In the genomic region with DNA sequence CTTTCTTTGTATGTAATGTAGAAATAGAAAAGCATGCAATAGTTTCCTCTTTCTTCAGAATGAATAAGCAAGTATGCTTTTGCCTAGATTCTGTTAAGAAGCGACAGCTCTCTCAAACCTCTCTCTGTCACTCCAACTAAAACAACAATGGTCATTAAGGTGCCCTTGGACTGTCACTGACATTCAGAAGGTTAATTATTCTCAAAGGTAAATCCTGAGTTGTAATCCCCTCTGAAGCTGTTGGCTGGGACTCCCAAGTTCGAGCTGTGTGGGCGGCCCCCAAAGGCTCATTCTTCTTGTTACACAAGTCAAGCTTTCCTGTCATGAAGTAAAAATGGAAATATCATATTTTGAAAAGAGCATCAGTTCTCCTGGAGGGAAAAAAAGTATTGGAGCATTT, we compare ENCODE assay signal across 24 mouse cellular contexts.
DNase-seq lines count a peak whose midpoint lies in the region; ATAC-seq and TF ChIP-seq lines count a peak whose summit lies in the region.
"Had no signal": no experiment of that assay in that cellular context is flagged by ENCODE, and none has a peak within 500 bp of the region (broad histone marks: within the 10 kb centered on the region; RNA-seq: fewer than 3 reads in every experiment).

No protein-coding gene starts in this region.

- no peak overlapping the region for H3K4me3 ChIP-seq in heart, embryonic 10.5 days
- no peak overlapping the region for H3K4me3 ChIP-seq in liver, embryonic 14.5 days (ENCODE audit: insufficient read depth in 1 of 2, low read depth in 2 of 2, low read length in 2 of 2)
- H3K4me3 ChIP-seq in liver, embryonic 12.5 days = no peak overlapping the region
- H3K4me3 ChIP-seq in limb, embryonic 11.5 days (ENCODE audit: low read depth, low read length) = no peak overlapping the region
- H3K4me3 ChIP-seq in liver, postnatal 0 days (ENCODE audit: low read depth, low read length) = no peak overlapping the region
- H3K4me3 ChIP-seq: embryonic facial prominence, embryonic 15.5 days; erythroblast, embryonic 14.5 days; heart, embryonic 15.5 days; hindbrain, embryonic 10.5 days had no signal

- WGBS in heart, embryonic 10.5 days = 80% methylated on average over 3 of the region's 3 CpGs
- 60% methylated on average over 3 of the region's 3 CpGs for WGBS in liver, embryonic 14.5 days (ENCODE audit: insufficient replicate concordance)
- 70% methylated on average over 3 of the region's 3 CpGs for WGBS in liver, embryonic 12.5 days (ENCODE audit: insufficient replicate concordance)
- 47% methylated on average over 3 of the region's 3 CpGs for WGBS in limb, embryonic 11.5 days
- WGBS in liver, postnatal 0 days (ENCODE audit: insufficient replicate concordance) = 54% methylated on average over 3 of the region's 3 CpGs

- no peak for ATAC-seq in liver, embryonic 14.5 days (ENCODE audit: insufficient read depth)
- ATAC-seq in liver, embryonic 12.5 days = no peak
- no peak for ATAC-seq in limb, embryonic 11.5 days (ENCODE audit: insufficient number of reproducible peaks, low FRiP score, low TSS enrichment, low read depth)
- ATAC-seq in liver, postnatal 0 days = peak; percentile 64
- ATAC-seq: activated CD4-positive, CD25-positive, alpha-beta regulatory T cell, adult 4 months; forebrain, embryonic 16.5 days; Patski had no signal

- no peak overlapping the region for H3K27ac ChIP-seq in heart, embryonic 10.5 days
- no peak overlapping the region for H3K27ac ChIP-seq in liver, embryonic 14.5 days
- H3K27ac ChIP-seq in liver, embryonic 12.5 days = no peak overlapping the region
- H3K27ac ChIP-seq in limb, embryonic 11.5 days (replicated peaks; ENCODE audit: low read depth, low read length) = no peak overlapping the region
- H3K27ac ChIP-seq in liver, postnatal 0 days (ENCODE audit: low read depth) = peak overlapping the region; percentile 53
- H3K27ac ChIP-seq: embryonic facial prominence, embryonic 15.5 days; heart, embryonic 15.5 days; hindbrain, embryonic 10.5 days; hindbrain, embryonic 14.5 days had no signal

- intact Hi-C loops in heart, postnatal 10 days (cut with DNase I) = no loop called here

- peak; percentile 46 for DNase-seq in heart, embryonic 10.5 days (ENCODE audit: low spot score)
- no peak for DNase-seq in heart, postnatal 10 days
- DNase-seq in liver, embryonic 14.5 days (ENCODE audit: low read depth in 3 of 3, low spot score in 3 of 3) = no peak
- DNase-seq in limb, embryonic 11.5 days (ENCODE audit: low spot score) = peak; percentile 24
- no peak for DNase-seq in liver, postnatal 0 days
- no peak for DNase-seq in layer of hippocampus, adult 9-11 months
- DNase-seq: adrenal gland, adult 2 months; adrenal gland, postnatal 25 days; cerebellum, adult 18-20 months; cerebellum, adult 9-11 months; cerebellum, postnatal 36 days; gastrocnemius, postnatal 10 days; heart, adult 18-20 months had no signal

- no peaks in the 10 kb centered on the region for H3K27me3 ChIP-seq in heart, embryonic 10.5 days (ENCODE audit: insufficient read depth, poor library complexity, severe bottlenecking)
- no peaks in the 10 kb centered on the region for H3K27me3 ChIP-seq in liver, embryonic 14.5 days (ENCODE audit: control insufficient read depth, insufficient read depth, low read length)
- H3K27me3 ChIP-seq in liver, embryonic 12.5 days (replicated peaks) = 0 out of 2 replicates have a peak, but pooled peaks cover 4% of the 10 kb centered on the region
- no peaks in the 10 kb centered on the region for H3K27me3 ChIP-seq in limb, embryonic 11.5 days (ENCODE audit: control insufficient read depth, insufficient read depth, low read length)
- no peaks in the 10 kb centered on the region for H3K27me3 ChIP-seq in liver, postnatal 0 days (ENCODE audit: insufficient read depth, low read length)
- H3K27me3 ChIP-seq: CH12.LX; embryonic facial prominence, embryonic 15.5 days; Patski had no signal

- no peak for TF ChIP-seq EP300 in liver, embryonic 14.5 days (IDR thresholded peaks at IDR 0.05; ENCODE audit: low read depth)
- TF ChIP-seq EP300 in liver, postnatal 0 days (IDR thresholded peaks at IDR 0.05; ENCODE audit: low read depth) = no peak

- H3K4me1 ChIP-seq in heart, embryonic 10.5 days = peaks cover 31% of the 10 kb centered on the region
- H3K4me1 ChIP-seq in liver, embryonic 14.5 days (replicated peaks; ENCODE audit: control insufficient read depth in 2 of 2, insufficient read depth in 2 of 2, low read length in 1 of 2) = peaks cover 0 to 8% of the 10 kb centered on the region in 2 experiments; a peak in 1 of 4 replicates
- peaks cover 11% of the 10 kb centered on the region for H3K4me1 ChIP-seq in liver, embryonic 12.5 days
- peaks cover 34% of the 10 kb centered on the region for H3K4me1 ChIP-seq in limb, embryonic 11.5 days (ENCODE audit: control insufficient read depth, insufficient read depth, low read length)
- H3K4me1 ChIP-seq in liver, postnatal 0 days (ENCODE audit: insufficient read depth) = no peaks in the 10 kb centered on the region; the same call in 1 of the 2 replicates

- H3K4me2 ChIP-seq in liver, embryonic 14.5 days (ENCODE audit: low read depth) = peak overlapping the region; percentile 13; the same call in 1 of the 2 replicates
- H3K4me2 ChIP-seq in liver, embryonic 12.5 days = no peak overlapping the region
- no peak overlapping the region for H3K4me2 ChIP-seq in limb, embryonic 11.5 days (ENCODE audit: low read depth, severe bottlenecking)
- peak overlapping the region; percentile 39 for H3K4me2 ChIP-seq in liver, postnatal 0 days (ENCODE audit: low read depth, low read length)
- H3K4me2 ChIP-seq: embryonic facial prominence, embryonic 15.5 days; heart, embryonic 11.5 days; heart, embryonic 15.5 days; hindbrain, embryonic 14.5 days had no signal

- H3K36me3 ChIP-seq in heart, embryonic 10.5 days = 0 out of 2 replicates have a peak, but pooled peaks cover 3% of the 10 kb centered on the region
- no peaks in the 10 kb centered on the region for H3K36me3 ChIP-seq in liver, embryonic 14.5 days (replicated peaks; ENCODE audit: control insufficient read depth, insufficient read depth, low read depth)
- no peaks in the 10 kb centered on the region for H3K36me3 ChIP-seq in liver, embryonic 12.5 days
- no peaks in the 10 kb centered on the region for H3K36me3 ChIP-seq in limb, embryonic 11.5 days (ENCODE audit: control insufficient read depth, insufficient read depth, low read length)
- no peaks in the 10 kb centered on the region for H3K36me3 ChIP-seq in liver, postnatal 0 days (replicated peaks; ENCODE audit: insufficient read depth, low read length)
- H3K36me3 ChIP-seq: embryonic facial prominence, embryonic 15.5 days; heart, embryonic 15.5 days; hindbrain, embryonic 10.5 days had no signal

- TF ChIP-seq CTCF in liver, embryonic 14.5 days (IDR thresholded peaks at IDR 0.05; ENCODE audit: low read depth) = no peak
- no peak for TF ChIP-seq CTCF in liver, postnatal 0 days (IDR thresholded peaks at IDR 0.05; ENCODE audit: low read depth)

- no peaks in the 10 kb centered on the region for H3K9me3 ChIP-seq in heart, embryonic 10.5 days
- no peaks in the 10 kb centered on the region for H3K9me3 ChIP-seq in liver, embryonic 14.5 days (ENCODE audit: control insufficient read depth, low read length)
- H3K9me3 ChIP-seq in liver, embryonic 12.5 days (replicated peaks) = no peaks in the 10 kb centered on the region
- no peaks in the 10 kb centered on the region for H3K9me3 ChIP-seq in limb, embryonic 11.5 days (ENCODE audit: control insufficient read depth, low read length)
- H3K9me3 ChIP-seq in liver, postnatal 0 days (ENCODE audit: low read length) = no peaks in the 10 kb centered on the region
- H3K9me3 ChIP-seq: embryonic facial prominence, embryonic 15.5 days; heart, embryonic 15.5 days; hindbrain, embryonic 10.5 days had no signal

- H3K9ac ChIP-seq in liver, embryonic 14.5 days (replicated peaks) = no peak overlapping the region
- no peak overlapping the region for H3K9ac ChIP-seq in liver, embryonic 12.5 days
- no peak overlapping the region for H3K9ac ChIP-seq in limb, embryonic 11.5 days (ENCODE audit: low read length)
- H3K9ac ChIP-seq in liver, postnatal 0 days (replicated peaks) = no peak overlapping the region
- H3K9ac ChIP-seq: embryonic facial prominence, embryonic 15.5 days; heart, embryonic 15.5 days; hindbrain, embryonic 14.5 days had no signal

Comparison
In these comparisons a context has a peak if more than half of its experiments do, and no peak if none do; other contexts are left out.
1. DNase-seq: peak in heart, embryonic 10.5 days (single experiment) and limb, embryonic 11.5 days (single experiment); none in heart, postnatal 10 days (0 of 2), liver, embryonic 14.5 days (0 of 3), liver, postnatal 0 days (single experiment) and layer of hippocampus, adult 9-11 months (single experiment).
2. H3K4me2 ChIP-seq: peak in liver, embryonic 14.5 days (single experiment) and liver, postnatal 0 days (single experiment); none in liver, embryonic 12.5 days (single experiment) and limb, embryonic 11.5 days (single experiment).